Mouse (Mus musculus) kidney, postnatal 4 days (tissue): Measurements from ENCODE around the gene Krt16.
A peak's percentile ranks its signal among the peaks of the same experiment; 100 is the strongest.
"Not testable (repeated sequence)": the region's sequence is repeated elsewhere in the genome, so short reads cannot be mapped to it uniquely, and the experiment has no call there.

Experiments used
- DNase-seq, 2 experiments: peaks; one replicate each; pipeline ENCODE4 v3.0.0; 2021; ENCODE audit warnings: mixed read lengths in 2 of 2

Krt16 gene

DNA sequence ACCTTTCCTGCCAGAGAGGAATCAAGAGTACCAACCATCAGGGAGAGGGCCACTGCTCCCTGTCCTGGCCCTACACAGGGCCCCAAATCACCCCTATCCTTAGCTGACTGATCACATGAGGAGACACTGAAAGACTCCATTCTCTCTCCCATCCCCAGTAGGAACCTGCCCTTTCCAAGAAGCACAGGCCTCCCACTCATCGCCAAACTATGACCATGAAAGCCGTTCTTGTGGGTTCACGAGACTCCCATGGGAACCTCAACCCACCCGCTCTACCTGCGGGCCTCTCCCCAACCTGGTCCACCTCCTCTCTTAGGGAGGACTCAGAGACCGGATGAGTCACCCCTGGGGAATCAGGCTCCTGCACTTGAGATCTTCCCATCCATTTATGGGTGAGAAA is 6.8 kb upstream of the Krt16 start:
- no peak for DNase-seq

DNA sequence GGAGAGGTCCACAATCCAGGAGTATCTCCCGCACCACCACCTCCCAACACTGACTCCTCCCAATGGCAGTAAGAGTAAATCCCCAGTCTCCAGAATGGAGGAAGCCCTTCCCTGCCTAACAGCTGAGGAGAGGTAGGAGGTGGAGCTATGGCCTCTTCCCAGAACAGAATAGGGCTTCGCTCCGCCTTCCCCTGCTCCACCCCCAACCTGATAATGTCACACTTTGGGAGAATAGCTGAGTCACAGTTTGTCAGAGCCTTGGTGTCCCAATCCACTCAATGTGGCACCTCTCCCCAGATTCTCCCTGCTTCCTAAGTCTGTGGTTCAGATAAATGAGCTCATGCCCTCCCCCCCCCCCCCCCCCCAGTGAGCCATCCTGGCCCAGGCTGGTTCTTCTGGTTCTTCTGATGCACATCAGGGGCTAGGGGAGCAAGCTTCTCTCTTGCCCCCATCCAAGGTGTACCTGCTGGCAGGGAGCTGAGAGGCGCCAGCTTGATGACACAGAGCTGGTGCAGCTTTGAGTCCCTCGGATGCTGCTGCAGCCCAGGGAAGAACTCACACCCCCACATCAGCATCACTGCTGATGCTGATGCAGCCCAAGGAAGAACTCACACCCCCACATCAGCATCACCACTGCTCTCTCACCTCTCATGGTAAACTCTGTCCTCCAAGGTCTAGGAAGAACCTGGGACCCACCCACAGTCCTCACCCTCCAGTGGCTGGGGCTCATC is 5.8 kb upstream of the Krt16 start:
- no peak for DNase-seq

DNA sequence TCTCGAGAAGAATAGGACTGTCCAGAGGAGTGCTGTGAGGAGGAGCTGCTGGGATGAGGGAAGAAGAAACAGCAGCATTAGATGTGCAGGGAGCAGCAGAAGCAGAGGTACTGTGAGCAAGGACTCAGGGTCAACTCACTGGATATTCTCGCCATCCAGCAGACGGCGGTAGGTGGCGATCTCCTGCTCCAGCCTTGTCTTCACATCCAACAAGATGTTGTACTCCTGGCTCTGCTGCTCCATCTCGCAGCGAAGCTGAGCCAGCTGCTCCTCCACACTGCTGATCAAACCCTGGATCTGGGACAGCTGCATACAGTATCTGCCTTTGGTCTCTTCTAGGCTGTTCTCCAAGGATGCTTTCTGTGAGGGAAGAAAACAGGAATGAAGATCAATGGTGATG is 2.2 kb downstream of the Krt16 start:
- DNase-seq: not testable (repeated sequence)

DNA sequence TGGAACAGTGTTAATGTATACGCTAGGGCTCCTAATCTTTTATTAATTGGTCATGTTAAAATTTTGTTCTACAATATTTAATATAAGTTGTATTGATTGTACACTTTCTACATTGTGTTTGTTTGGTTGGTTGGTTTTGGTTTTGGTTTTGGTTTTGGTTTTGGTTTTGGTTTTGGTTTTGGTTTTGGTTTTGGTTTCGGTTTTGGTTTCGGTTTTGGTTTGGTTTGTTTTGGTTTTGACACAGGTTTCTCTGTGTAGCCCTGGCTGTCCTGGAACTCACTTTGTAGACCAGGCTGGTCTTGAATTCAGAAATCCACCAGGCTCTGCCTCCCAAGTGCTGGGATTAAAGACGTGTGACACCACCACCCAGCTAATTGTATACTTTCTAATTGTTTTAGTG is 8.4 kb downstream of the Krt16 start:
- DNase-seq: not testable (repeated sequence)

DNA sequence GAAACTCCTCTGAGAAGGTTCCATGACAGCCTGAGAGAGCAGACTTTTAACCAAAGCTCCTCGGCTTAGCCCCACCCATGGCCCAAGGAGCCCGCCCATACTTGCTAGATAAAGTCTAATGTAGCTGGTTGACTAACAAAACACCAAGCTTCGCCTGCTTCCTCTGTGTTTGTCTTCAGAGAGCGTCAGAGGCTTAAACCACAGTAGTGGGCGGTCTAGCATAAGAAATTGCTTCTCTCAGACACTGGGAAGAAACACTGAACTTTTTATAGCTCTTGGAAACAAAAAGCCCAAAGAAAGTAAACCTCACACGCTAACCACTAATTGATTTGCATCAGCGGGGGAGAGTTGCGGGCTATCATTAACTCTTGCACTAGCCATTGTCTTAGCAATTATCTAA is 27.0 kb downstream of the Krt16 start:
- DNase-seq: no peak

DNA sequence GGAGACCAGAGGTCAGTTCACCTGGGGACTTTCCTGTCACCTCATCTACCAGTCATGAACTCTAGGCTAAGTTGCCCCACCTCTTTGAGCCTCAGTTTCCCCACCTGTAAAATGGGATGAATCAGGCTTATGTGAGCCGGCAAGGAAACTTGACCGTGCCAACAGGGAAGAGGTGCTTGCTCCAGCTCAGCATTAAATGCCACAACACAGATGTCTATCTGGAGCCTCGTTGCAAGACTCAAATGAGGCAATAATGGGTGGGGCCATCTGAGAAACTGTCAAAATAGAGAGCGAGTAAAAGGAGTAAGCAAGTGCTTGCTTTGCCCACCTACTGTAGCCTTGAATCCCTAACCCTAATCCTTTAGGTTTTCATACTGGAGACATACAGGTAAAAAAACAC is 29.4 kb downstream of the Krt16 start:
- DNase-seq: no peak

DNA sequence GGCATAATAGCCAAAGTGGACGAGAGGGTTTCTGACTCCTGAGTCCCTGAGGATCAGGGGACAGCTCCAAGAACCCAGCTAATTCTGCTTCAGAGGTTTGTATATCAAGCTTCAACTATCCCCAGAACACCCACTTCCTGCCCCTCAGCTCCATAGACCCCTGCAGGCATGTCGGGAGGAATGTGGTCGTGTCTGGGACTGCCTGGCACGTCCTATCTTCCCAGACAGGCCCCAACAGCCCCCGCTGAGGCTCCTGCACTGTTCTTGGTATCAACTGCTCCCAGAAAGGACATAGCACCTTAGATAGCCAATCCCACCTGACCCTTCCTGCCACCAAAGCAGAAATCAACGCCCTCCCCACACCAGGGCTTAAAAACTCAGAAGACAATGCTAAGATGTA is 40.2 kb downstream of the Krt16 start:
- DNase-seq: no peak

DNA sequence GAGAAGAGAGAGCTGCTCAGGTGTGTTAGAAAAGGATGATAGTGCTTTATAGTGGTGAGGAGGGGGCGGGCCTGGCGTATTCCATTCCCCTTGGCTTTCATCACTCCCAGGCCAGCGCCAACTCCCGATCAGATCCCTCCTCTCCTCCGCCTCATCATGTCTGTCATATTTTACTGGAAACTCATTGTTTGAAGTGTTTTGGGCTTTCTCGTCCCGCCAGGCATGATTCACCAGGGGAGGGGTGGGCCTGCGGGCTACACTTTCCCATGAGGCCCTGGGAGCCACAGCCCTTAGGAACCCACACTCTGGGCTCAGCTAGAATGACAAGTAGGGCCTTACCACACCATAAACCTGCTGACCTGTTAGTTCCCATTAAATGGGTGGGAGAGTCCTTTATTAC is 41.2 kb downstream of the Krt16 start, which contains the start of gene Krt14:
Krt14 (minus strand) TSS at position 51 of the 400 bp plus-strand sequence.
- no peak for DNase-seq

DNA sequence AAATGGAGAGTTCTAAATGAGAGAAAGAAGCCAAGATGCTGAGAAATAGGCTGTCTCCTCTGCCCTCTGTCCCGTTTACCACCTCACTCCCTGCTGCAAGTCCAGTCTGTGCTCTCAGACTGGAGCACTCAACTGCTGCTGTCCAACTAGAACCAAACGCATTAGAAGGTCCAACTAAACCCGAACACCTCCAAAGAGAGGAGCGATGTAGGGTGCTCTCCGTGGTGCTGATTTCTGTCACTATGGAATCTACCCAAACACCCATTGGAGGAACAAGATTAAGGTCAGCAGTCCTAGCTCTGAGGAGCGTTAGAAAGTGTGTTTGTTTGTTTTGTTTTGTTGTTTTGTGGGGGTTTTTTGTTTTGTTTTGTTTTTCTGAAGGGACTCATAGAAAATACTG is 45.3 kb downstream of the Krt16 start:
- DNase-seq: peak; percentile 79 to 81

DNA sequence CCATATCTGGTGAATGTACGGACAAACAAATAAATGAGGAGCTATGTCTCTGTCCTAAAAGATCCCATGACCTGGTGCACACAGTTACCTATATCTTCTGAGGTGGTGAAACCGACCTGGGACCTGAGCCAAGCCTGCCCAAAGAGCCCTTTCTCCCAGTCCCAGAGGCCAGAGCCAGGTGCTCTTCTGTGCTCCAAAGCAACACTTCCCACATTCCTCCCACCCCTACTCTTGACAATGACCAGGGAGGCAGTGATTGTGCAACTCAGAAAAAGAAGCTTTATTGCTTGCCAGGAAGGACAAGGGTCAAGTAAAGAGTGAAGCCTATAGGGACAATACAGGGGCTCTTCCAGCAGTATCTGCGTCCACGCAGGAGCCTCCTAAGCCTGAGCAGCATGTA is 45.8 kb downstream of the Krt16 start:
- DNase-seq: no peak

DNA sequence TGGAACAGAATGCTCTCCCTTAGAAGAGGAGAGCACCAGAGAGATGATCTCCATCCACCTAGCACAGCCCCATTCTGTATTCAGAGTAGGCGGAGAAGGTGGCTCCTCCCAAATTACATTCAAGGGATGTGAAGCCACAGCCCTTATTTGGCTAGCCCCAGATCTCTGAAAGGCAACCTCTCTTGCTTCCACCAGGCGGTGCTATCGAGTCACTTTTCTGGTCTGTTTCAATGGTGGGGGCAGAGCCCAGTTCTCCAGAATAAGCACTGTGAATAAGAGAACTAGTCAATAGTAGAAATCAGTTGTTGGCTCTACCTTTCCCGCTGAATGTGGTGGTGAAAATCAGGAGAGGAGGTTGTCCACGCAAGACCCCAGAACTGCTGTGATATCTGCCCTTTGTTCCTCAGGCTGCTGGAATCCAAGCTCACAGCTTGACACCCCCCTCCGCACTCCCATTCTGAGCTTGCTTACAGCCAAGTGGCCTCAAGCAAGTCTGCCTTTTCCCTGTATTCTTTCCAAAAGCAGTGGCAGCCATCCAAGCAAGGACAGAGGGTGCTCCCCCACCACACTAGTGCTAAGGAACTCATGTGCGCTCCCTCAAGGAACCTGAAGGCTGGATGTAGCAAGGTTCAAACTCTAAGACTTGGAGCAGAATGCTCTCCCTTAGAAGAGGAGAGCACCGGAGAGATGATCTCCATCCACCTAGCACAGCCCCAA is 48.4 kb downstream of the Krt16 start:
- DNase-seq: peak; percentile 34 to 41

DNA sequence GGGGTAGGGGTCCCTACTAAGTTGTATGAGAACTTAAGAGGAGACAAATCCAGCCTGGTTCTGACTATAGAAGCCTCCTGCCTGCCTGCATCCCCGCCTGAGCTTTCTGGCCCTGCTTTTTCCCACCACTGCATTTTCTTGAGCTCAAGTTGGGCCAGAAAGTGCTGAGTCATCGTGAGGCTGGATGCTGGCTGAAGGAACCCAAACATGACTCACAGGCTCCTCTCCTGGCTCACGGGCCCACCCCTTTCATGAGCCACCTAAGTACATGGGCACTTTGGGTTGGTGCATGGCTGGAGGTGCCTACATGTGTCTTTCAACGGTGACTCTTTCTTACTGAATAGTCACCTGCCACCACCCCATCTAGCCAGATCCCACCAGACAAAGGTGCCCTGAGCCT is 50.0 kb downstream of the Krt16 start:
- DNase-seq: no peak
